Mouse (Mus musculus) E14TG2a.4 (cell line): ENCODE data around the gene Nkapd1.
"Not testable (repeated sequence)": the region's sequence is repeated elsewhere in the genome, so short reads cannot be mapped to it uniquely, and the experiment has no call there.

Source experiments
- H3K27me3 ChIP-seq: 2 replicates; pipeline ENCODE4 v1.6.1; 2014; ENCODE audit warnings: low read length, control low read depth; ENCODE audit not compliant: insufficient read depth
- H3K36me3 ChIP-seq: 2 replicates; pipeline ENCODE4 v1.6.1; 2014; ENCODE audit warnings: low read length, control low read depth; ENCODE audit not compliant: insufficient read depth
- H3K4me1 ChIP-seq: replicated peaks from 2 replicates; pipeline ENCODE4 v1.6.1; 2014; ENCODE audit warnings: low read depth, low read length, control low read depth
- H3K4me3 ChIP-seq: replicated peaks from 2 replicates; pipeline ENCODE4 v1.5.1; 2014; ENCODE audit warnings: mild to moderate bottlenecking, low read length
- H3K9me3 ChIP-seq: 2 replicates; pipeline ENCODE4 v1.6.1; 2014; ENCODE audit warnings: low read length, control low read depth
- CTCF ChIP-seq: conservative IDR thresholded peaks from 2 replicates; pipeline ENCODE4 v1.5.1; 2014; ENCODE audit warnings: low read length
- NANOG ChIP-seq: IDR thresholded peaks from 2 replicates; pipeline ENCODE4 v1.6.1; 2014; ENCODE audit warnings: borderline replicate concordance, low read length, mixed read lengths
- POU5F1 ChIP-seq: IDR thresholded peaks from 2 replicates; pipeline ENCODE4 v1.6.1; 2014; ENCODE audit warnings: low read length, borderline replicate concordance

Gene Nkapd1

GRCm38 (mm10) chr9:50646826-50647370 is 29.6 kb upstream of the Nkapd1 start:
- H3K4me3 ChIP-seq = peak overlapping the region; percentile 29; the same call in 1 of the 2 replicates
- no peaks in the 10 kb centered on the region for H3K9me3 ChIP-seq
- no peak for TF ChIP-seq CTCF
- no peak for TF ChIP-seq POU5F1
- TF ChIP-seq NANOG = no peak
- no peaks in the 10 kb centered on the region for H3K27me3 ChIP-seq
- H3K36me3 ChIP-seq = peaks cover 68% of the 10 kb centered on the region
- peaks cover 8% of the 10 kb centered on the region; the same call in 1 of the 2 replicates for H3K4me1 ChIP-seq

GRCm38 (mm10) chr9:50634270-50634669 is 17.0 kb upstream of the Nkapd1 start:
- H3K27me3 ChIP-seq = no peaks in the 10 kb centered on the region
- peaks cover 28% of the 10 kb centered on the region for H3K36me3 ChIP-seq
- no peaks in the 10 kb centered on the region for H3K9me3 ChIP-seq
- peaks cover 4% of the 10 kb centered on the region; the same call in 1 of the 2 replicates for H3K4me1 ChIP-seq
- H3K4me3 ChIP-seq = no peak overlapping the region
- TF ChIP-seq NANOG = no peak
- TF ChIP-seq CTCF = no peak
- TF ChIP-seq POU5F1 = no peak

- H3K4me3 ChIP-seq = no peak overlapping the region
- peaks cover 21% of the 10 kb centered on the region for H3K36me3 ChIP-seq
- no peaks in the 10 kb centered on the region for H3K27me3 ChIP-seq
- no peak for TF ChIP-seq NANOG
- TF ChIP-seq CTCF = no peak
- no peak for TF ChIP-seq POU5F1
- H3K9me3 ChIP-seq = no peaks in the 10 kb centered on the region
- H3K4me1 ChIP-seq = peaks cover 4% of the 10 kb centered on the region; the same call in 1 of the 2 replicates
Measured at GRCm38 (mm10) chr9:50633059-50633458, 15.8 kb upstream of the Nkapd1 start.

GRCm38 (mm10) chr9:50632016-50632688 is 14.9 kb upstream of the Nkapd1 start:
- Histone ChIP-seq H3K36me3 (peaks cover 13% of the 10 kb centered on the region), H3K27me3 (no peaks in the 10 kb centered on the region), H3K9me3 (no peaks in the 10 kb centered on the region), H3K4me1 (peaks cover 4% of the 10 kb centered on the region; the same call in 1 of the 2 replicates), H3K4me3 (no peak overlapping the region)
- TF ChIP-seq NANOG (no peak), CTCF (no peak), POU5F1 (no peak)

GRCm38 (mm10) chr9:50630903-50631302 is 13.6 kb upstream of the Nkapd1 start:
- H3K27me3 ChIP-seq, H3K9me3 ChIP-seq, H3K4me1 ChIP-seq, H3K36me3 ChIP-seq, H3K4me3 ChIP-seq: not testable (repeated sequence)

- Histone ChIP-seq H3K4me1 (peaks cover 16% of the 10 kb centered on the region), H3K36me3 (peaks cover 26% of the 10 kb centered on the region), H3K4me3 (peak overlapping the region; percentile 99), H3K9me3 (no peaks in the 10 kb centered on the region), H3K27me3 (no peaks in the 10 kb centered on the region; the same call in 1 of the 2 replicates)
- TF ChIP-seq CTCF = no peak
- TF ChIP-seq NANOG = no peak
- TF ChIP-seq POU5F1 = no peak
Measured at GRCm38 (mm10) chr9:50617794-50618330, 598 bp upstream of the Nkapd1 start.

GRCm38 (mm10) chr9:50616161-50616560 is 1.1 kb downstream of the Nkapd1 start:
- H3K36me3 ChIP-seq = peaks cover 42% of the 10 kb centered on the region
- no peaks in the 10 kb centered on the region for H3K9me3 ChIP-seq
- no peak for TF ChIP-seq POU5F1
- no peak for TF ChIP-seq CTCF
- no peak for TF ChIP-seq NANOG
- no peaks in the 10 kb centered on the region for H3K27me3 ChIP-seq
- peak overlapping the region; percentile 99 for H3K4me3 ChIP-seq
- H3K4me1 ChIP-seq = peaks cover 16% of the 10 kb centered on the region

GRCm38 (mm10) chr9:50612115-50612514 is 5.1 kb downstream of the Nkapd1 start:
- Histone ChIP-seq H3K4me1 (peaks cover 16% of the 10 kb centered on the region), H3K27me3 (no peaks in the 10 kb centered on the region), H3K4me3 (no peak overlapping the region), H3K36me3 (peaks cover 81% of the 10 kb centered on the region), H3K9me3 (no peaks in the 10 kb centered on the region)
- TF ChIP-seq CTCF = no peak
- TF ChIP-seq POU5F1 = no peak
- no peak for TF ChIP-seq NANOG
